In genomic region chr7:67647277-67647676, GRCm38 (mm10) we compare ENCODE assay signal across 8 mouse cellular contexts. TPM values are rescaled to one million over a fixed set of nuclear protein-coding genes. Genes with fewer than 3 reads are reported as not detected.
A peak's percentile ranks its signal among the peaks of the same experiment; 100 is the strongest.
DNase-seq lines count a peak whose midpoint lies in the region; ATAC-seq and TF ChIP-seq lines count a peak whose summit lies in the region.

Gene Ttc23 (plus strand): TSS chr7:67647410.

- H3K4me2 ChIP-seq in kidney, embryonic 15.5 days: peak within 1 kb of the TSS; percentile 70
- H3K4me2 ChIP-seq in midbrain, embryonic 14.5 days (ENCODE audit: low read length): peak within 1 kb of the TSS; percentile 61

- peak; percentile 85 for DNase-seq in kidney, adult 2 months
- no peak for DNase-seq in kidney, postnatal 10 days
- peak; percentile 90 for DNase-seq in embryo, embryonic 10.5 days (ENCODE audit: low spot score)
- DNase-seq in heart, adult 11 months: peak; percentile 93
- DNase-seq in midbrain, embryonic 14.5 days: peak; percentile 70
- DNase-seq in MN1 (ENCODE audit: low spot score): no peak
- DNase-seq in cerebellum, adult 9-11 months: no peak

- H3K4me3 ChIP-seq in kidney, adult 2 months (ENCODE audit: insufficient read depth, low read depth, low read length): peak within 1 kb of the TSS; percentile 89
- H3K4me3 ChIP-seq in kidney, embryonic 15.5 days (replicated peaks): peak within 1 kb of the TSS; percentile 67
- H3K4me3 ChIP-seq in midbrain, embryonic 14.5 days (replicated peaks; ENCODE audit: low read depth, low read length): peak within 1 kb of the TSS; percentile 78

- H3K27me3 ChIP-seq in kidney, adult 2 months (replicated peaks; ENCODE audit: control insufficient read depth, insufficient read depth, low read length): no peaks in the 10 kb centered on the region
- H3K27me3 ChIP-seq in kidney, embryonic 15.5 days: no peaks in the 10 kb centered on the region
- H3K27me3 ChIP-seq in midbrain, embryonic 14.5 days (ENCODE audit: control insufficient read depth, insufficient read depth, low read length): no peaks in the 10 kb centered on the region

- H3K9ac ChIP-seq in kidney, embryonic 15.5 days: peak within 1 kb of the TSS; percentile 74
- peak within 1 kb of the TSS; percentile 82 for H3K9ac ChIP-seq in midbrain, embryonic 14.5 days (replicated peaks; ENCODE audit: low read length)

- no peaks in the 10 kb centered on the region for H3K36me3 ChIP-seq in kidney, adult 2 months (ENCODE audit: control insufficient read depth, insufficient read depth, low read length)
- H3K36me3 ChIP-seq in kidney, embryonic 15.5 days: no peaks in the 10 kb centered on the region
- no peaks in the 10 kb centered on the region for H3K36me3 ChIP-seq in midbrain, embryonic 14.5 days (ENCODE audit: control insufficient read depth, insufficient read depth, low read length)

- ATAC-seq in kidney, embryonic 15.5 days (replicated peaks; ENCODE audit: low FRiP score): no peak
- ATAC-seq in midbrain, embryonic 14.5 days (ENCODE audit: low FRiP score, low TSS enrichment): no peak

- H3K4me1 ChIP-seq in kidney, adult 2 months (ENCODE audit: control insufficient read depth, insufficient read depth, low read length): peaks cover 11% of the 10 kb centered on the region; the same call in 1 of the 2 replicates
- H3K4me1 ChIP-seq in kidney, embryonic 15.5 days: peaks cover 42% of the 10 kb centered on the region
- H3K4me1 ChIP-seq in midbrain, embryonic 14.5 days (ENCODE audit: control insufficient read depth, insufficient read depth, low read length): peaks cover 20% of the 10 kb centered on the region; the same call in 1 of the 2 replicates

- no peaks in the 10 kb centered on the region for H3K9me3 ChIP-seq in kidney, embryonic 15.5 days (replicated peaks)
- H3K9me3 ChIP-seq in midbrain, embryonic 14.5 days (ENCODE audit: control insufficient read depth, low read length): no peaks in the 10 kb centered on the region

- WGBS in kidney, adult 2 months: 6% methylated on average over 5 of the region's 5 CpGs
- 3% methylated on average over 5 of the region's 5 CpGs for WGBS in kidney, embryonic 15.5 days
- under 1% methylated on average over 5 of the region's 5 CpGs for WGBS in midbrain, embryonic 14.5 days

- peak within 1 kb of the TSS; percentile 85 for H3K27ac ChIP-seq in kidney, adult 2 months (ENCODE audit: insufficient read depth, low read depth, low read length)
- H3K27ac ChIP-seq in kidney, embryonic 15.5 days: peak within 1 kb of the TSS; percentile 89
- H3K27ac ChIP-seq in midbrain, embryonic 14.5 days (replicated peaks; ENCODE audit: low read depth, low read length): 0 out of 2 replicates have a peak within 1 kb of the TSS, but pooled peaks have one; percentile 91

- no peak for TF ChIP-seq CTCF in kidney, adult 2 months (conservative IDR thresholded peaks at IDR 0.05; ENCODE audit: insufficient read depth, insufficient read length, low read depth, low read length)

- no peak for TF ChIP-seq POLR2A in kidney, adult 2 months (IDR thresholded peaks at IDR 0.05; ENCODE audit: low read depth, low read length)

RNA-seq across cellular contexts. Expression of gene Ttc23, which starts in this region (rescaled TPM):
- 8.4 and 8.8 TPM in 2 replicates for polyA plus RNA-seq in kidney, adult 2 months (2012; rRNA removed)
- 30.4 and 33.1 TPM in 2 replicates for polyA plus RNA-seq in kidney, embryonic 15.5 days (2015; fragmentation: Nextera tagmentation; extraction: Ambion mirVana)
- 5.7 and 12.8 TPM in 2 replicates for polyA plus RNA-seq in midbrain, embryonic 14.5 days (2014; fragmentation: Nextera tagmentation; extraction: Ambion mirVana)

Comparison
In these comparisons a context has a peak if more than half of its experiments do, and no peak if none do; other contexts are left out.
1. DNase-seq: peak in kidney, adult 2 months (single experiment), embryo, embryonic 10.5 days (single experiment), heart, adult 11 months (single experiment) and midbrain, embryonic 14.5 days (single experiment); none in kidney, postnatal 10 days (single experiment), MN1 (single experiment) and cerebellum, adult 9-11 months (single experiment).
2. Peak in every context shown above with its lines, with median percentiles within 50 percentile points of each other: H3K27ac ChIP-seq and H3K4me3 ChIP-seq.